Mouse (Mus musculus) common myeloid progenitor, adult 5-6 weeks (primary cell): ENCODE results near the gene Eif1b. TPM values are rescaled to one million over a fixed set of nuclear protein-coding genes. Genes with fewer than 3 reads are reported as not detected.

Experiments
- ATAC-seq: replicated peaks from 2 replicates; pipeline ENCODE4 v1.8.0; 2016; ENCODE audit warnings: low read depth, mild to moderate bottlenecking, moderate TSS enrichment, inconsistent platforms; ENCODE audit not compliant: poor library complexity, severe bottlenecking
- total RNA-seq: library from RNA; stranded (forward); fragments of 200-1000, 187-1606 nt; gene quantifications from 2 replicates; pipeline ENCODE4 v1.2.3, GENCODE M21; 2017

Eif1b gene
- 118 and 145 TPM in 2 replicates for total RNA-seq

DNA sequence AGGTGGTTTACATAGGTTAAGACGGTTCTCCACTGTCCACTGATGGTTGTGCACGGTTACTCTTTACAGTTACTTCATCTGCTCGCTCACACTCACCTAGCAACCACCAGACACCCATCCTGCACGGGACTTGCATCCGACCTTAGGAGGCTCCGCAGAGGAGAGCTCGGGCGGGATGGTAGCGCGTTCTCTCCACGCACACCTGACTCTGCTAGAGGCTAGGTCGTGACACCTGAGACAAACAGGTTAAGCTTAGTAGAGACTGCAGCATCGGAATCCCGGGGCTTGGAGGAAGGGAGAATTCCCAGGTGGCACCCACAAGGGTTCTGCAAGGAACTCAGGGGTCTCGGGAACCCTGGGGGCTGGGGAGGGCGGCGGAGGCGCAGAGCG is at the start of gene Eif1b:
Gene Eif1b, plus strand, starts transcription at position 223 of the 390 bp plus-strand sequence.
- no peak for ATAC-seq

DNA sequence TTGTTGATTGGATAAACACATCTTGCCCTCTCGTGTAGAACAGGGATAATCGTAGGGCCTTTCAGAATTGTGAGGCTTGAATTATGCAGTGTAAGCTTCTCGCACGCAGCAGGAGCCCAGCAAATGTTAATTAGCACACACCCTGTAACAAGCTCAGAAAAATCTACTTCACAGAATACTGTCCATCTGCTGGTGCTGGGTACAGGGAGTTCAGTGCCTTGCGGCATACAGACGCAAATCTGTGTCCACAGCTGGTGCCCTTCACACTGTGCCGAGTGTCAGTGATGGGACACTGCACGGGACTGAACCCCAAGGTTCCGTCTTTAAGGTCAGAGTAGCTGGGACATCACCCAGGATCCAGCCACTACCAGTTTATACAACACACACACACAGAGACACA is 47.4 kb upstream of the Eif1b start:
- no peak for ATAC-seq

DNA sequence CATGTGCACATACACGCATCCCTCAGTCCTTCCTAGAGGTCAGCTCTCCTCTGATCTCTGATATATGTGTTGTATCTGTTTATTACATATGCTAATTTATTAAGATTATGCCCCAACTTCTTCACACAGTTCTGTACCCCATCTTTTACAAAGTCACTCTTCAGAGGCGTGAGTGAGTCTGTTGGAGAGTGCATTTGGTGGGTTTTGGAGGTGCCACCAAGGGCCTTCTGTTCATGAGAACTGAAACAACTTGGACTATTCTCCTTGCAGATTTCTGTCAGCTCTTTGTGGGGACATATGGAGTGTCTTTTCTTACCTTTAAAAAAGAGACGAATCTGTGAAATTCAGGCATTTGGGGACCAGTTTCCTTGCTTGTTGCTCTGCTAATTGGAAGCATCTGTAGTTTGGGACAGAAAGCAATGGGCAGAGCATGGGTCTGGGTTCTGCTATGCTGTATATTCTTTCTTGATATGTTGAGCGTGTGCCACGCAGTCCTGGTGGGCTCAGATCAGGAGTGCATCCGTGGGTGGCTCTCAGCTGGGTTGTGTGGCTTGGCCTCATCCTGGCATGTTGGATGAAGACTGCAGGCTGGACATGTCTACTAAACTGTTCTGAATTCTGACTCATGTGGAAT is 42.2 kb upstream of the Eif1b start:
- ATAC-seq, result no peak

DNA sequence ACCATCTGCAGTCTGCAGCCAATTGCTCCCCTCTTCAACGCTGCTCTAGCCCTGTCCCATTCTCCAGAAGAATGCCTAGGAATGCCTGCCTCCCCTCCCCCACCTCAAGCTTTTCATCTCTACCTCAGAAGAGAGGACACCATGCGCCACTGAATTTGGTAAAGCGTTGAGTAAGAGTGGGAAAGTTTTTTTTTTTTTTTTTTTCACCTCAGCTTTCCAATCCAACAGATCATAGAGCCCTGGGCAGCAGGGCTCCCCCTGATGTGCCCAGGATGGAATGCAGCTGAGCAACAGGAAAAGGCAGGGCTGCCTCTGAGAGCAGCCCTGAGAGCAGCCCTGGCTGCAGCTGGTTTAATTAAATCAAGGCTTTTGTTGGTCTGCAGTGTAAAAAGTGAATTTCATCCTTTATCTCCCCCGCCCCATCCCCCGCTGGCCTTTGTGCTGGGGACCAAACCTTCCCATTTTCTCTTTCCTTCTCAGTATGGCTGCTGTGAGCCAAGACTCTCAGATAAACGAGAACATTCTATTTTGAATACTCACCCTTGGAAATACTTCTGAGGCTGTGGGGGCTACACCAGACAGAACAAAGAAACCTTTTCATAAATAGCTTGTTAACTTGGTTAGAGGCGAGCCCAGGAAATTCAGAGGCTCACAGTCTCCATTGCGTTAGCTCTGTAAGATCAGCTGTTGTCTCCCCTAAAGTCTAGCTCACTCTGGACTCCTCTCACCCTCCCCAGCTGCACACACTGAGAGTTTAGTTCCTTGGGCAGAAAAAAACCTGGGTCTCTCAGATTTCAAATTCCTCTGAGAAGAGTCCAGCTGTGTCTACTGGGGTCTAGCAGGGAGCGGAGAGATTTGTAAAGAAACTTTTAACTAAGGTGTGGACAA is 36.0 kb upstream of the Eif1b start:
- ATAC-seq, result no peak

DNA sequence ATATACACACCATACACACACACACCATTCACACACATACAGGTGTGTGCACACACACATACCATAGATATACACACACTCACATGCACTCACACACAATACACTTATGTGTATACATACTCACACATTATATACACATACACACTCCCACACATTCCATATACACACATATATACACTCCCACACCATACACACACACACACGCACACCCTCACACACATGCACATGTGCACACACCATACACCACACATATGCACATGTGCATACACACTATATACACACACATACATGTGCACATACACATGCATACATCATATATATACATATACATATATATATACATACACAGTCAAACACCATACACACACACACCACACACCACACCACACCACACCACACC is 21.6 kb upstream of the Eif1b start:
- no peak for ATAC-seq

DNA sequence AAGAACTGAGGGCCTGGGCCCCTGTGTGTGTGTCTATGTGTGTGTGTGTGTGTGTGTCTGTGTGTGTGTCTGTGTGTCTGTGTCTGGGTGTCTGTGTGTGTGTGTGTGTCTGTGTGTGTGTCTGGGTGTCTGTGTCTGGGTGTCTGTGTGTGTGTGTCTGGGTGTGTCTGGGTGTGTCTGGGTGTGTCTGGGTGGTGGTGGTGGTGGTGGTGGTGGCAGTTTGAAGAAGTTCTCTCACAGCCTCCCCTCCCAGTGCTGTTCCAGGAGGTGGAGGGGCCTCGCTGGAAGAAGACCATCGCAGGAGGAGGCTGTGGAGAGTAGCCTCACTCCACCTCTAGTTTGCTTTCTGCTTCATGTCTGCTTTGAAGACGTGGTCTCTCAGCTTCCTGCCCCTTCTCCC is 10.4 kb upstream of the Eif1b start:
- ATAC-seq, result no peak

DNA sequence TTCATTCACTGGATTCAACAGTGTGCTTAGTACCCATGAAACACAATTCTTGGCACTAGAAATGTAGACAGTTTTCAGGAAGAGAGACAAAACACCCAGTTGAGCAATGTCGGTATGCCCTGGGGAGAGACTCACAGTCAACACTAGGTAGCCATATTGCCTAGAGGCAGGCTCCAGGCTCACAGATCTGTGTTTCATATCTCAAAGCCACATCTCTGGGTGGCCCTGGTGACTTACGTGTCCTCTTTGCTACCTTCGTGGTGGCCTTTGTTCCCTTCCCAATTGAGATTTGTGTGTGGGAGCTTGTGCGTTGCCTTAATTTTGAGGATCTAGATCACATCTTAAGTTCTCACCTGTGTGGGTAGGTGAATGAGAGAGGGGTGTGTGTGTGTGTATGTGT is 9.7 kb upstream of the Eif1b start:
- no peak for ATAC-seq

DNA sequence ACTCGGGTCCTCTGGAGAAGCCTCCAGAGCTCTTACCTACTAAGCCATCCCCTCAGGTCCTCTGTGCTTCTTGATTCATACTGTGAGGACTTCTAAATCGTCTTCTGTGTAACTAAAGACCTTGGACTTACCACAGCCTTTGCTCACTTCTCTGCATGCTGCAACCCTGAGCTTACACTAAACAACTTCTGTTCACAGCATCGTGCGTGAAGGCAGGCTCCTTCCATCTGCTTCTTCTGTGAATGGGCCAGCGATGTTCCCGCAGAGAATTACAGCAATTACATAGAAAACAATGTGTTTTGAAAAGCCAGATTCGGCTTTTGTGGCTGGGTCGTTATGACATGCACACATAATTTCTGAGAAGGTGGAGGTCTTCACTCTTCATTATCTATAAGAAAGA is 8.9 kb upstream of the Eif1b start:
- ATAC-seq, result no peak

DNA sequence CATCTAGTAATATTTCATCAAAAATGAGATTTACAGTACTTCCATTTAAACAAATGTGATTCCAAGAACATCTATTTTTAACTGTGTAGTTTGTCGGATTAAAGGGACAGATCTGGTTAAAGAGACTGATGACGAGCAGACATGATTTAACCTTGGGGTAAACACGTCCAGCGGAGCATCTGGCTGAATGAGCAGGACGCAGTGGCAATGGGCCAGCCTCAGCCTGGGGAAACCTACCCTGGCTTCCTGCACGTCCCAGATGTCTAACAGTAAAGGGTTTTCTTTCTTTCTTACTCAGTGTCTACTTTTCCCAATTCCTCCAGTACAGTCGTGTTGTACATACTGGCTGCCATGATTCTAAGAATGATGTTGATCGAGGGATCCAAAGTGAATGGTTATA is 5.0 kb upstream of the Eif1b start:
- no peak for ATAC-seq

DNA sequence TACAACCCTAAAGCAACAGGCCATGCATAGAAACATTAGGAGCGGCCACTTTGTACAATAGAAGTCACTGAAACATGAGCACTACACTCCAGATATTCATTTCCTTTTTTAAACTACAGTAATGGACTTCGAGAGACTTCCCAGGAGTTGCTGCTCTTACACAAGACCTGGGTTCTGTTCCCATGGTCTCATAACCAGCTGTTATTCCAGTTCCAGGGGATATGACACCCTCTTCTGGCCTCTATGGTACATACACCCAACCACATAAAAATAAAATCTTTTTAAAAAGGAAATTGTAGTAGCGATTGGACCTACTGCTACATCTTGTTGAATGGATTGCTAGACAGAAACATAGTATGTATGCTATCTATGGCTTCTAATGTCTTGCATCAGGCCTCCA is 523 bp upstream of the Eif1b start:
- 0 out of 2 replicates have a peak, but pooled peaks have one; percentile 8 for ATAC-seq

DNA sequence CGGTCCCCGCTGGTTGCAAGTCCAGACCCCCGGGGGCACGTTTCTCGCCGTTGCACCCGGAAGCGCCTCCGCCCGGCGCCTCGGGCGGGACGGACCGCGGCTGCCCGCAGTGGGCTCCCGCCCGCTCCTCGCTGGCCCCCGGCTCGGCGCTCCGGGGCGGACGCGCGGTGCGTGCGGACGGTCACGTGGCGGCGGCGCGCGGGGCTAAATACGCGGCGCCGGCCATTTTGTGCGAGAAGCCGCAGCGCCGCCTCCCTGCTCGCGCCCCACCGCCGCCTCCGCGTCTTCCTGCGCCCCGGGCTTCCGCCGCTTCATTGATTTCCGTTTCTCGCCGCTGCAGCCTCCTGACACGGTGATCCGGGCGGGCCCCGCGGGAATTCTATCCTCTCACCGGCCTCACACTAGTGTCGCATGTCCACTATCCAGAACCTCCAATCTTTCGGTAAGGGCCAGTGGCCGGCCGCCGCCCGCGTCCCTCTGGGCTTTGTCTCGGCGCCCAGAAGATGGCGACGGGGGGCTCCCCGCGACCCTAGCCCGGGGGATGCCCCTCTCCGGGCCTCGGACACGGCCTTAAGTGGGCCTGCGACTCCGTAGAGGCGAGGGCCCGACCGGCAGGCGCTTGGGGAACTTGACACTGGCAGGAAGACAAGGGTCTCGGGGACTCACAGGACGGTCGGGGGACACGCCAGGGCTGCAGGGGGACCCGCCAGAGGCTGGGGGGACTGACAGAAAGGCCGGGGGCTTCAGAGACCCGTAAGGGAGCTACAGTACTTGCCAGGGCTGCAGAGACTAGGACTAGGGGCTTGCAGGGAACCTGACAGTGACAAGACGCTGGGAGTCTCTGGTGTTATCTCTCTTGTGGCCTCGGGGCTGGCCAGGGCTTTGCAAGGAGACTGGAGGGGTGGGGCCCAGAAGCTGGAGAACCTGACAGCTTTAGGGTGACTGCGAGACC is 644 bp downstream of the Eif1b start:
- peak; percentile 74 for ATAC-seq

DNA sequence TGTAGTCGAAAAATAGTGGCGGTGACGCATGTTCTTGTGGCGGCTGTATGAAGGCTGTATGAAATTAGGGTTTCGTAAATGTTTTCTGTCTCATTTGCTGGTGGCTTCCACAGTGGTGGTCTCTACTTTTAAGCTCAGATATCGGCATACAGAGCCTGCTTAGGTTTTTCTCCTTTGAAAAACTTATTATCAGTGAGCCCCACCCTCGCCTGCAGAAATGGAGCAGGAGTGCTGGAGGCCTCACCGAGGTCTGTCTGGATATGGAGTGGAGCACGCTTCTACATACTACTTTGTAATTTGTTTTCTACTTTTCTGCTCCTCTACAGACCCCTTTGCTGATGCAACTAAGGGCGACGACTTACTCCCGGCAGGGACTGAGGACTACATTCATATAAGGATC is 1.7 kb downstream of the Eif1b start:
- ATAC-seq, result no peak

DNA sequence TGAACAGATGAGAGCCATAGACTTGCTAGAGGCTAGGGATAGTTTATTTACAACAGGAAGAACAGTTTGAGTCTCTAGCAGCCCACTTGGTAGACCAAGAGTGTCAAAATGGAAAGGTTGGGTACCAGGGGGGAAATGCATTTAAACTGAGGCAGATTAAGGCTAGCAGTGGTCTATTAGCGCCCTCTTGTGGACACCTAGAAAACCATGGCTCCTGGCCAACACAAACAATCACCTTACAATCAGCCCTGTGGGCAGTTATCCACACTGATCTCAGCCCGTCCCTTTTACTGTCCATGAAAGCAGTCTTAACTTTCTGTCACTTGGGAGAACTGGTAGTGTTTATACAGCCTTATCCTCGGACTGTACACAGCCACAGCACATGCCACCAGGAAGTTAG is 4.7 kb downstream of the Eif1b start:
- peak; percentile 49 for ATAC-seq

DNA sequence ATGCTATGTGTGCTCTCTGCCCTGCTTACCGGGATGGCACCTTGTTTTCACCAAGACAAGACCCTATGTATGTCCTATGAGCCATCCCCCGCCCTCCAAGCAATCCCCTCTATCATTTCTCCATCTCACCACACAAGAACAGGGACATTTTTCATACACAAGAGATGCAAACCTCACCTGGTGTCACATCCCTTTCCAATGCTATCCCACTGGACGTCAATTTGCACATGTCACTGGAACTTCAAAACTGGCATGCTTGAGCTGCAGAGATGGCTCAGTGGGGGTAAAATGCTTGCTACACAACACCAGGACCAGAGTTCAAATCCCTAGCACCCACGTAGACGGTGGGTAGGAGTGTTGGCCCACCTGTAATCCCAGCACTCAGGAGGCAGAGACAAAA is 6.0 kb downstream of the Eif1b start:
- ATAC-seq, result no peak

DNA sequence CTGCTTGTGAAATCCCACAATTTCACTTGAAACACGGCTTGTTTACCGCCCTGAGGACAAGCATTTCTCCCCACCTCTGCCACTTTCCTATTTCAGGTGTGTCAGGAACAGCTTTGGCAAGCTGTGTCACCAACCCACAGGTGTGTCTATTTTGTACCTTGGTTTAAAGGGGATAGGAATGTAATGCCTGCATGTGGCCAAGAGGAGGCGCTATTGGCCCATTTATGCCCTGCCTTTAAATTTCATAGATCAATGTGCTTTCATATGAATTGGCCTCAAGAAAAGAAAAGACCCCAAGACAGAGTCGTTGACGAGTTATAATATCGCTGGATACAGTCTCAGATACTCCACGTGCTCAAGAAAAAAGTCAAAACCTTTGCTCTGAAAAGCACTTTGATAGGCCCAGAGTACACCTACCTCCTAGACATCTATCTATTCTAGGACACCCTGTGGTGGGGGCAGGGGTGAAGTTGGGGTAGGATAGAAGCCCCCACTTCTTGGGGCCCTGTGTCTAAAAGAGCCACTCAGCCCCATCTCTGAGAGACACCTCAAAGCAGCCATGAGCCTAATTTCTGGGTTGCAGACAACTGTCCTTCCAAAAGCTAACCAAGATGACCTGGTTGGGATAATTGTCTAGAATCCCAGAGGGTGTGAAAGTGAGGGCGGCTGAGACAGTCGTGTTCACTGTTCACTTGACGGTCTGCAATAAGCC is 9.3 kb downstream of the Eif1b start:
- ATAC-seq, result peak; percentile 48

DNA sequence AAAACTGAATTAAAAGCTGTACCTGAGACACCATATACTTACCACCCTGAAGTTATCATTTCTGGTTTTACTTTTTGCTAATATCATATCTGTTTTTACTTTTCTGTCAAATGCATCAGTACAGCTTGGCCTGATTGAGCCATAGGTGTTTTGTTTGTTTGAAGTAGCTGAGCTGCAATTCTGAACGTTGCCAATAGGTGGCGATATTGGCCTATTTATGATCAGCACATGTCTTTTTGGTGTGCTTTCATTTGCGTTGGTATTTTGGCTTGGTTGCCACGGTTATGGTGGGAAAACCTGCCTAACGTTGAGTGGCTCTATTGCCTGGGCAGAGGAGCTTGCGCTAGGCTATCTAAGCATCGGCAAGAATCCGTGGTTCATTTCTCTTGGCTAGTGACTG is 10.0 kb downstream of the Eif1b start:
- peak; percentile 90 for ATAC-seq

DNA sequence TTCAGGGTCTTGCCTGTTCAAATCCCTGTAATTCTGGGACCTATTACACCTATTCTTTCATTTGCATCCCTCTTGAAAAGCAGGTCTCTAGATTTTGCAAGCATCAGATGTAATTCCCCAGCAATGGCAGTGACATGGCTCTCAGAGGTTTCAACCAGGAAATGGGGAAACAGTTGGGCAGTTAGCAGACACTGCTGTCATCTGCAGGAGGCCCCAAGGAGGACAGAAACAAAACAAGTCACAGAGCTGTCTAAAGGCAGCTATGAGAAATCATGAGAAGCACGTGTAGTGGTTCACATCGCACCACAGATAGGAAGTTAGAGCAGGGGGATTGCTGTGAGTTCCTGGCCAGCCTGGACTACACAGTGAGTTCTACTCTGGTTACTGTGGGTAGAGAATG is 12.4 kb downstream of the Eif1b start:
- no peak for ATAC-seq

DNA sequence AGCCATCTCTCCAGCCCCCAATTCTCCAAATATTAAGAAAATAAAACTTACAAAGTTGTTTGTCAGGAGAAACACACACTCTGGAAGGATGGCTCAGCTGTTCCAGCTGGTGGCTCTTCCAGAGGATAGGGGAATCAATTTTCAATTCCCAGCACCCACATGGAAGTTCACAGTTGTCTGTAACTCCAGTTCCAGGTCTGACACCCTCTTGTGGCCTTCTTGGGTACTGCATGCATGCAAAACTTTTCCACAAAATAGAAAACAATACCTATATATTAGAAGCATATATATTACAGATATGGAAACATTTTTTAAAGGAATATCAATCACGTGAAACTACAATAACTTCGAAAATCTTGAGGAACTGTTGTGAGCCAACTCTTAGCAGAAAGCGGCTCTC is 19.7 kb downstream of the Eif1b start:
- no peak for ATAC-seq

DNA sequence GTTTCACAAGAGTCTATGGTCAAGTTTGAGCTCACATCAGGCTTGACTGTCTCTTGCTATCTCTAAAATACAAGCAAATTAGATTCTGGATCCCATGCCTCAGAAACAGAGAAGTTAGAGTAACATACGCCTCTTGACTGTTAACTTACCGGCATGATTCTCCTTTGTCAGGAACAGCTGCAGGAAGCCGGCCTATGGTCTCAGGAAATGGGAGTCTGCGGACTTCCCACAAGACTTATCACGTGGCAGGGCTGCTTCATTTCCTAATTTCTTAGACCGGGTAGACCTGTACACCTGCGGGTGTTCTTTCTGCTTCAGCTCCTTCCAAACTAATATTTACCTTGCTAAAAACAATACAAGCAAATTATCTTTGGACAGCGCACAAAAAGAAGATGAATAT is 24.7 kb downstream of the Eif1b start:
- ATAC-seq, result peak; percentile 58

DNA sequence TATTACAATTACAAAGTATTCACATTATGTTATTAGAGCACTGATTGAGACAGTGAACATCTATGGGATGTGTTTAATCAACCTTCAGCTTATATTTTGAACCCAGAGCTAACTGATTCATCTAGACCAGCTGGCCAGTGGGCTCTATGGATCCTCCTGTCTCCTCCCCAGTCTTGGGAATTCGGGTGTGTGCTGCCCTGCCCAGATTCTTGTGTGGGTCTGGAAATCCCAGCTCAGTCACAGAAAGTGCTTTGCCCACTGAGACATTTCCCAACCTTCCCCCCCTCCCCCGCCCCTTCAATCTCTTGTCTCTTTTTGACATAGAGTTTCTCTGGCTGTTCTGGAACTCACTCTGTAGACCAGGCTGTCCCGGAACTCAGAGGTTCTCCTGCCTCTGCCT is 26.9 kb downstream of the Eif1b start:
- ATAC-seq, result no peak
